Mouse (Mus musculus) telencephalon, adult 2 months (tissue): ENCODE measurements around the gene Nav2.

Experiments used
- DNase-seq: peaks from one replicate; pipeline ENCODE4 v3.0.0-alpha.2; 2011; ENCODE audit warnings: low read depth, low spot score

The Nav2 gene

GRCm38 (mm10) chr7:49158641-49159381 is 250.3 kb downstream of the Nav2 start:
- DNase-seq, result no peak

- no peak for DNase-seq
Observed at GRCm38 (mm10) chr7:49159646-49160555, 251.4 kb downstream of the Nav2 start.

GRCm38 (mm10) chr7:49162079-49162478 is 253.6 kb downstream of the Nav2 start:
- DNase-seq, result no peak

GRCm38 (mm10) chr7:49163789-49164188 is 255.3 kb downstream of the Nav2 start:
- no peak for DNase-seq

GRCm38 (mm10) chr7:49164868-49165267 is 256.4 kb downstream of the Nav2 start:
- DNase-seq, result no peak

GRCm38 (mm10) chr7:49172926-49173325 is 264.4 kb downstream of the Nav2 start:
- DNase-seq, result no peak

- DNase-seq, result no peak
Observed at GRCm38 (mm10) chr7:49175784-49176409, 267.4 kb downstream of the Nav2 start.

GRCm38 (mm10) chr7:49176590-49177201 is 268.2 kb downstream of the Nav2 start:
- DNase-seq, result no peak

GRCm38 (mm10) chr7:49178217-49178616 is 269.7 kb downstream of the Nav2 start:
- no peak for DNase-seq

- peak; percentile 64 for DNase-seq
Observed at GRCm38 (mm10) chr7:49181010-49181409, 272.5 kb downstream of the Nav2 start.

- DNase-seq, result no peak
Observed at GRCm38 (mm10) chr7:49182427-49182826, 273.9 kb downstream of the Nav2 start.

- peak; percentile 55 for DNase-seq
Observed at GRCm38 (mm10) chr7:49183696-49184095, 275.2 kb downstream of the Nav2 start.

GRCm38 (mm10) chr7:49185991-49186390 is 277.5 kb downstream of the Nav2 start:
- DNase-seq, result no peak

GRCm38 (mm10) chr7:49189364-49189763 is 280.8 kb downstream of the Nav2 start:
- DNase-seq, result peak; percentile 89

GRCm38 (mm10) chr7:49190231-49190985 is 281.9 kb downstream of the Nav2 start:
- peak; percentile 51 for DNase-seq

- peak; percentile 68 for DNase-seq
Observed at GRCm38 (mm10) chr7:49191081-49191678, 282.7 kb downstream of the Nav2 start.

GRCm38 (mm10) chr7:49192061-49192695 is 283.7 kb downstream of the Nav2 start:
- no peak for DNase-seq

GRCm38 (mm10) chr7:49195711-49196147 is 287.2 kb downstream of the Nav2 start:
- DNase-seq, result no peak

- peak; percentile 47 for DNase-seq
Observed at GRCm38 (mm10) chr7:49199366-49199765, 290.9 kb downstream of the Nav2 start.

GRCm38 (mm10) chr7:49200270-49200669 is 291.8 kb downstream of the Nav2 start:
- no peak for DNase-seq
